Mouse (Mus musculus) bone marrow macrophage, adult 2 months (primary cell): ENCODE measurements around the gene 0610030E20Rik.
A peak's percentile ranks its signal among the peaks of the same experiment; 100 is the strongest.

Experiments used
- CTCF ChIP-seq: IDR thresholded peaks from 2 replicates; pipeline ENCODE4 v1.5.1; 2012; ENCODE audit warnings: low read depth, mild to moderate bottlenecking, low read length, moderate library complexity
- POLR2A ChIP-seq: IDR thresholded peaks from 2 replicates; pipeline ENCODE4 v1.6.1; 2012; ENCODE audit warnings: mild to moderate bottlenecking, low read depth, low read length, borderline replicate concordance

DNA sequence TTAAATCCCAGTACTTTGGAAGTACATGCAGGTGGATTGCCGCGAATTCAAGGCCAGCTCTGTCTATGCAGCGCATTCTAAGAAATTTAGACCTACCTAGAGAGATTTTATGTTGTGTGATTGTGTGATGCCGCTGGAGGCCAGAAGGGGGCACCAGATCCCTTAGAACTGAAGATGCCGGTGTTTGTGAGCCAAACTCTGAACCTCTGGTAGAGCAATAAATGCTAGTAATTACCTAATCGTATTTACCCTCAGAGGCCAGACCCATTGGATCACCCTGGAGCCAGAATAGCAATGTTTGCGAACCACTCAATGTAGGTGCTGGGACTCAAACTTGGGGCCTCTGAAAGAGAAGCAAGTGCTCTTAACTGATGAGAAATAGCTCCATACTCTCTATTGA is 54.8 kb downstream of the 0610030E20Rik start:
- TF ChIP-seq CTCF (peak; percentile 80), POLR2A (no peak)
